ENCODE assay signal across 8 mouse cellular contexts in the genomic region with DNA sequence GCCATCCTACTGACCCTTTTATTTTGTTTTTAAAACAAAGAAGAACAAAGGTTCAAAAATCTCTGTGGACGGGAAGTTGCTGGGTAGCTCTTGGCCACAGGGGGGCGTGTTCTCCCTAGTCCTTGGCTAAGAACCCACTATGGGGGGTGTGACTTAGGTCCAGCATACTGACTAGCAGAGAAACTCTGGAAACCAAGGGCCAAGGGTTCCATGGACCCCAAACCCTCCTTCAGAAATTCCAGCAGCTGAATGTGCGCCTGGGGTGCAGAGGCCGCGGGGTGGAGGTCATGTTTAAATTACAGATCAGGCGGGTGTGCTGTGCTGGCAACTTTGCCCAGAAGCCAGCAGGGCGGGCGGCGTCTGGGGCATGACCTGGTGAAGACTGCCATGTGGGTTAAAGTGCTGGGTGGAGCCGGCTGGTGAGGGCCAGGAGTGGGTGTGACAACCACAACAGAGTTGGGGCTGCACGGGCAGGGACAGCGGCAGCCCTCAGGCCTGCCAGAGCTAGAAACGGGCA. TPM values are rescaled to one million over a fixed set of nuclear protein-coding genes. Genes with fewer than 3 reads are reported as not detected.
DNase-seq lines count a peak whose midpoint lies in the region; ATAC-seq and TF ChIP-seq lines count a peak whose summit lies in the region.
"Had no signal": no experiment of that assay in that cellular context is flagged by ENCODE, and none has a peak within 500 bp of the region (broad histone marks: within the 10 kb centered on the region; RNA-seq: fewer than 3 reads in every experiment).

No protein-coding gene starts in this region.

- no peak for ATAC-seq in midbrain, embryonic 13.5 days
- no peak for ATAC-seq in Patski
- ATAC-seq in common myeloid progenitor, adult 5-6 weeks (replicated peaks; ENCODE audit: low read depth, poor library complexity, severe bottlenecking) = peak; percentile 63
- peak; percentile 28; the same call in 1 of the 2 replicates for ATAC-seq in lung, embryonic 14.5 days (ENCODE audit: insufficient read depth)

- no peaks in the 10 kb centered on the region for H3K27me3 ChIP-seq in midbrain, embryonic 10.5 days (ENCODE audit: low read depth, poor library complexity, severe bottlenecking)
- no peaks in the 10 kb centered on the region for H3K27me3 ChIP-seq in midbrain, embryonic 13.5 days
- H3K27me3 ChIP-seq in Patski = no peaks in the 10 kb centered on the region
- no peaks in the 10 kb centered on the region for H3K27me3 ChIP-seq in lung, embryonic 14.5 days (ENCODE audit: insufficient read depth, low read length)
- H3K27me3 ChIP-seq: heart, embryonic 15.5 days had no signal

- no peaks in the 10 kb centered on the region for H3K9me3 ChIP-seq in midbrain, embryonic 10.5 days (replicated peaks)
- H3K9me3 ChIP-seq in midbrain, embryonic 13.5 days = no peaks in the 10 kb centered on the region
- H3K9me3 ChIP-seq in lung, embryonic 14.5 days (ENCODE audit: low read depth, low read length) = no peaks in the 10 kb centered on the region
- H3K9me3 ChIP-seq: heart, embryonic 15.5 days had no signal

- H3K9ac ChIP-seq in midbrain, embryonic 13.5 days (replicated peaks) = no peak overlapping the region
- H3K9ac ChIP-seq in lung, embryonic 14.5 days = no peak overlapping the region
- H3K9ac ChIP-seq: heart, embryonic 15.5 days had no signal

- in situ Hi-C loops in Patski (cut with MboI; ENCODE audit: low pct_unique_long_range_greater_than_20kb) = loop anchor here (10.0 kb wide), 1 partner anchor 58 kb away; no protein-coding TSS in a partner anchor

- WGBS in midbrain, embryonic 10.5 days = 50% methylated on average over 13 of the region's 13 CpGs
- 48% methylated on average over 13 of the region's 13 CpGs for WGBS in midbrain, embryonic 13.5 days
- 31% methylated on average over 13 of the region's 13 CpGs for WGBS in lung, embryonic 14.5 days

- H3K4me1 ChIP-seq in midbrain, embryonic 10.5 days = peaks cover 10% of the 10 kb centered on the region
- H3K4me1 ChIP-seq in midbrain, embryonic 13.5 days (replicated peaks) = peaks cover 4% of the 10 kb centered on the region; the same call in 1 of the 2 replicates
- H3K4me1 ChIP-seq in lung, embryonic 14.5 days (ENCODE audit: insufficient read depth) = peaks cover 8% of the 10 kb centered on the region; the same call in 1 of the 2 replicates

- H3K4me2 ChIP-seq in midbrain, embryonic 13.5 days (replicated peaks) = no peak overlapping the region
- 0 out of 2 replicates have a peak overlapping the region, but pooled peaks have one; percentile 11 for H3K4me2 ChIP-seq in lung, embryonic 14.5 days
- H3K4me2 ChIP-seq: heart, embryonic 15.5 days had no signal

- H3K4me3 ChIP-seq in midbrain, embryonic 10.5 days = no peak overlapping the region
- no peak overlapping the region for H3K4me3 ChIP-seq in midbrain, embryonic 13.5 days (replicated peaks)
- H3K4me3 ChIP-seq in lung, embryonic 14.5 days (ENCODE audit: low read depth, low read length) = no peak overlapping the region
- H3K4me3 ChIP-seq: heart, embryonic 15.5 days had no signal

- POLR2A ChIA-PET in Patski (lab: Charles Lee) = interaction anchor here (0.9 kb wide), 1 partner anchor 74 kb away, joined by 3 read pairs; no protein-coding TSS in a partner anchor

- H3K27ac ChIP-seq in midbrain, embryonic 10.5 days (replicated peaks) = peak overlapping the region; percentile 78
- no peak overlapping the region for H3K27ac ChIP-seq in midbrain, embryonic 13.5 days
- H3K27ac ChIP-seq in lung, embryonic 14.5 days (ENCODE audit: low read depth) = no peak overlapping the region
- H3K27ac ChIP-seq: heart, embryonic 15.5 days had no signal

- DNase-seq in midbrain, embryonic 10.5 days (ENCODE audit: low spot score) = peak; percentile 71
- DNase-seq in Patski (ENCODE audit: low read depth, low spot score) = no peak
- peak; percentile 79 for DNase-seq in kidney, adult 18-20 months
- DNase-seq in lung, embryonic 14.5 days = peak; percentile 74
- DNase-seq in spleen, postnatal 4 days (ENCODE audit: low spot score in 2 of 2) = peak; percentile 80 to 87

- H3K36me3 ChIP-seq in midbrain, embryonic 10.5 days = no peaks in the 10 kb centered on the region
- H3K36me3 ChIP-seq in midbrain, embryonic 13.5 days = no peaks in the 10 kb centered on the region
- no peaks in the 10 kb centered on the region for H3K36me3 ChIP-seq in lung, embryonic 14.5 days (ENCODE audit: insufficient read depth)
- H3K36me3 ChIP-seq: heart, embryonic 15.5 days had no signal

- TF ChIP-seq CTCF in Patski (IDR thresholded peaks at IDR 0.05) = peak; percentile 85
- peak; percentile 64 for TF ChIP-seq CTCF in lung, embryonic 14.5 days (IDR thresholded peaks at IDR 0.05; ENCODE audit: low read depth)

- CTCF ChIA-PET in Patski (lab: Charles Lee) = interaction anchor here (0.6 to 2.0 kb wide), 10 partner anchors 9 to 105 kb away, joined by 3 to 9 read pairs (median 4); partner anchors contain the start of genes Cib1, Gdpgp1 and Ngrn

RNA-seq across cellular contexts. Expression of gene Sema4b, which starts 29.9 kb away (rescaled TPM):
- 12.6 and 16.5 TPM in 2 replicates for polyA plus RNA-seq in midbrain, embryonic 10.5 days (2016; fragmentation: Nextera tagmentation; extraction: Ambion mirVana)
- polyA plus RNA-seq in midbrain, embryonic 13.5 days (2015; fragmentation: Nextera tagmentation; extraction: Ambion mirVana) = 22.8 and 24.0 TPM in 2 replicates
- 55.3 TPM for polyA plus RNA-seq in Patski (2021)
- total RNA-seq in common myeloid progenitor, adult 5-6 weeks (2017) = 4.8 and 6.3 TPM in 2 replicates
- 11.9 and 12.8 TPM in 2 replicates for polyA plus RNA-seq in lung, embryonic 14.5 days (2014; fragmentation: Nextera tagmentation; extraction: Ambion mirVana)

RNA-seq across cellular contexts. Expression of gene Idh2, which starts 41.6 kb away (rescaled TPM):
- 428 and 429 TPM in 2 replicates for polyA plus RNA-seq in midbrain, embryonic 10.5 days (2016; fragmentation: Nextera tagmentation; extraction: Ambion mirVana)
- 291 and 296 TPM in 2 replicates for polyA plus RNA-seq in midbrain, embryonic 13.5 days (2015; fragmentation: Nextera tagmentation; extraction: Ambion mirVana)
- 679 TPM for polyA plus RNA-seq in Patski (2021)
- 233 and 240 TPM in 2 replicates for total RNA-seq in common myeloid progenitor, adult 5-6 weeks (2017)
- 629 and 635 TPM in 2 replicates for polyA plus RNA-seq in lung, embryonic 14.5 days (2014; fragmentation: Nextera tagmentation; extraction: Ambion mirVana)

Comparison
In these comparisons a context has a peak if more than half of its experiments do, and no peak if none do; other contexts are left out.
1. ATAC-seq: peak in common myeloid progenitor, adult 5-6 weeks (single experiment) and lung, embryonic 14.5 days (single experiment); none in midbrain, embryonic 13.5 days (single experiment) and Patski (single experiment).